Mouse (Mus musculus): ENCODE measurements around the gene Ccdc102a.
"Not testable (repeated sequence)": the region's sequence is repeated elsewhere in the genome, so short reads cannot be mapped to it uniquely, and the experiment has no call there.

Gene Ccdc102a

DNA sequence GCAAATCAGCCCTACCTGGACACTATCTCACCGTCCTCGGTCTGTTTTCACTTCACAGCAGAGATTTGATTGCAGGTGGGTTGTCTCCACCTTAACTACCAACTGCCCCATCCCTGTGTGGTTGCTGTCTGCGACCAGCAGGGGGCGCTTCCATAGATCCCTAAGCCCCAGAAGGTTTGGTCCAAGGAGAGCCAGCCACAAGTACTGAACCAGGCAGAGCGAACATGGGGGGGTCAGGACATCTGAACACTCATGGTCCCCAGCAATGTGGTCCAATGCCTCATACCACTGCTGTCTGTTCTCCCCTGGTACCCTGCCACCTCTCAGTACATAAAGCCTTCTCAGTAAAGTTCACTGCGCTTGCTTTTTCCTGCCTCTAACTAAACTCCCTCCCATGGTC is 43.5 kb downstream of the Ccdc102a start:
- DNase-seq (ENCODE audit: low spot score) = peak; percentile 50

DNA sequence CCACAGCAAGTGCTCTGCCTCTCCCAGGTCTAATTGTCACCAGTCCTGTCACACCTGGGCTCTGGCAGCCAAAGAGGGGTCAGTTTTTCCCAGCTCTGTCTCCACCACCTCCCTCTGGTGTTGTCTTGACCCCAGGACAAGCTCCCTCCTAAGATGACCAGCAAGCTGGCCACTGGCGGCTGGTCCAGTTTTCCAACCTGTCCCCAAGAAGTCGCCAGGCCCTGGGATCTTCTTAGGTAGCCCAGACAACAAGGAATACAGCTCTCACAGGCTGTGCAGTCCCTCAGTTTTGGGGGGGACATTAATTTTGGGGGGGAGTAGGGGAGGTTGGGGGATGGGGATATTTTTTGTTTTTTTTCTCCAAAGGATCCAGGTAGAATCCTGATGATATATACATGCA is 45.3 kb downstream of the Ccdc102a start:
- no peak for DNase-seq (ENCODE audit: low spot score)

- no peak for DNase-seq (ENCODE audit: low spot score)
Measured at GRCm38 (mm10) chr8:94872156-94872555, 45.7 kb downstream of the Ccdc102a start.

DNA sequence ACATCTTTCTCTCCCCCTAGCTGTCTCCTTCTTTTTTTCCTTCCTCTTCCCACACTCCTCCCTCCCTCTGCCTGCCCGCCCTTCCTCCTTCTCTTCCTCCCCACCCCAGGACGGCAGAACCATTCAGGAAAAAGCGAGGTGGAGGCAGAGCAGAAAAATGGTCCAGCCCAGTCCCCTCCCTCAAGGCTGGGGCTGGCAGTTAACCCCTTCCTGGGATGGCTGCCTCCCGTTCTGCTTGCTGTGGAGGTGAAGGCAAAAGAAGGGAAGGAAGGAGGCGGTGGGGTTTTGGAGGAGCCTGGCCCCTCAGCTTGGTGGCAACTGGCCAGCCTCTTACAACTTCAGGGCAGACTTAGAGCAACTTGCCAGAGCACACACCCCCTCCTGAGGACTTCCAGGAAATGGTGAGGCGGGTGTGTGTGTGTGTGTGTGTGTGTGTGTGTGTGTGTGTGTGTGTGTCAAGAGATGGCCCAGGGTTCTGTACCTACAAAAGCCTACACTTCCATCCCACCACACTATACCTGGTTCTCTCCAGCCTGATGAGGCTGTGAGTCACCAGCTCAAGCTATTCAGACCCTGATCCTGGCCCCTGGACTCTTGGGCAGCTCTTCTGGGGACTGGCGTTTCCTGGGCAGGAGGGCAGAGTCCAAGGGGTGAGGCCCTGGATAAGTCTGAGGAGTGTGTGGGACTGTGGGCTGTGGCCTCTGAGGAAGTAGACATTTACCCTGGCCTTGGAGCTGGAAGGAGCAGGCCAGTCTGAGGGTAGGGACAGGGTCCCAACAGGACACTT is 46.6 kb downstream of the Ccdc102a start:
- DNase-seq (ENCODE audit: low spot score) = peak; percentile 84

DNA sequence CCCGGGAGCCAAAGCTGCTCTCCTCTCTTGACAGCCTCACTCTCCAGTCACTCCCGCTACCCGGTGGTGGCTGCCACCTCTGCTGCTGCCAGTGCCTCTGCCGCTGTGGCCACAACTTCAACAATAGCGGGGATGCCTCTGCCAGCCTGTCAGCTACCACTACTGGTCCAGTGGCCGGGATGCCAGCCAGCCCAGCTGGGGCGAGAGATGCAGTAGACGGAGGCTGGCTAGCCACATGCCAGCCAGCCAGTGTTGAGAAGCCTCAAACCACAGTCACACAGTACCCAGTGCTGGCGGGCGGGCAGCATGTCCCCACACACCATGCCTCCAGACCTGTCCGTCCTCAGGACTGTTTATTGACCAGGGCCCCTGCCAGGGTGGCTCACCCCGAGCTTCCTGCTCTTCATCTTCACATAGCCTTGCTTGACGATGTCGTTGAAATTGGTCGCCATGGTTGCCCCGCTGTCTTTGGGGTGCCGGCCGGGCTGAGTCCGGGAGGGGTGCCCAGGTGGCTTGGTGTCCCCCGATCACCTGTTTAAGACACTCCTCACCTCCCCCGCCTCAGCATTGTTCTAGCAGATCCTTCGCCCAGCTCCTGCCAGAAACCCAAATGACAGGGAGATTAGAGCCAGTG is 47.3 kb downstream of the Ccdc102a start:
- no peak for DNase-seq (ENCODE audit: low spot score)

GRCm38 (mm10) chr8:94870003-94870402 is 47.9 kb downstream of the Ccdc102a start:
- DNase-seq (ENCODE audit: low spot score) = no peak

DNA sequence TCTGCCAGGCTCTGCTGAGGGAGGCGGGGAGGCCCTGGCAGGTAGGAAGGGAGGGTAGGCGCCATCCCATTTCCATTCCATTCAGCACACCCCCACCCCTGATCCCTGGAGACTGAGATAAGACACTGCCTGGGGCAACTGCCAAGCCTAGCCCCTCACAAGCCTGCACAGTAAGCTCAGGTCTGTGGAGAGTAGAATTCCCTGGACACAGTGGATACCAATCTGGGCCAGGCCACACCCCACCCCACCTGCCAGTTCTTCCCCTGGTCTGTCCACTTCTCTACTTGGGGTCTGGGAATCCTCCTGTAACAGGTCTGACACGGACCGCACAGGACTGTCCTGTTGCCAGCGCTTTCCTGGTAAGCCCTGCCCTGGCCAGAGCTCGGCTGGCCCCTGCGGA is 48.8 kb downstream of the Ccdc102a start:
- DNase-seq (ENCODE audit: low spot score) = no peak

DNA sequence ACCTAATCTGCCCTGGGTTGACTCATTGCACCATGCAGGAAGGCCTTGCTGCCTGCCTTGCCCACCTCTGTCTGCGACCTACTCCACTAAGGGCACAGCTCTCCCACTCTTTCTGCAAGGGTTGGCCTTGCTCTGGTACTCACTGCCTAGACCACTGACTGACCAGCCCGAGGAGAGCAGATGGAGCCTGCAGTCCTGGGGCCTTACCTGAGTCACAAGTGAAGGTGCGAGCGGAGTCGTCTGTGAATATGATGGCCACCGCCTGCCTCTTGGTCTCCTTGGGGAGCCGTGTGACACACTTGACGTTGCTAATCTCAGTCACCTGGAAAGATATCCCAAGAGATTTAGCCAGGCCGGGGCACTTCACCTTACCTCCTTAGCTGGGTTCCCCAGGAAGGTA is 51.0 kb downstream of the Ccdc102a start:
- no peak for DNase-seq (ENCODE audit: low spot score)

GRCm38 (mm10) chr8:94865292-94865691 is 52.6 kb downstream of the Ccdc102a start:
- no peak for DNase-seq (ENCODE audit: low spot score)

DNA sequence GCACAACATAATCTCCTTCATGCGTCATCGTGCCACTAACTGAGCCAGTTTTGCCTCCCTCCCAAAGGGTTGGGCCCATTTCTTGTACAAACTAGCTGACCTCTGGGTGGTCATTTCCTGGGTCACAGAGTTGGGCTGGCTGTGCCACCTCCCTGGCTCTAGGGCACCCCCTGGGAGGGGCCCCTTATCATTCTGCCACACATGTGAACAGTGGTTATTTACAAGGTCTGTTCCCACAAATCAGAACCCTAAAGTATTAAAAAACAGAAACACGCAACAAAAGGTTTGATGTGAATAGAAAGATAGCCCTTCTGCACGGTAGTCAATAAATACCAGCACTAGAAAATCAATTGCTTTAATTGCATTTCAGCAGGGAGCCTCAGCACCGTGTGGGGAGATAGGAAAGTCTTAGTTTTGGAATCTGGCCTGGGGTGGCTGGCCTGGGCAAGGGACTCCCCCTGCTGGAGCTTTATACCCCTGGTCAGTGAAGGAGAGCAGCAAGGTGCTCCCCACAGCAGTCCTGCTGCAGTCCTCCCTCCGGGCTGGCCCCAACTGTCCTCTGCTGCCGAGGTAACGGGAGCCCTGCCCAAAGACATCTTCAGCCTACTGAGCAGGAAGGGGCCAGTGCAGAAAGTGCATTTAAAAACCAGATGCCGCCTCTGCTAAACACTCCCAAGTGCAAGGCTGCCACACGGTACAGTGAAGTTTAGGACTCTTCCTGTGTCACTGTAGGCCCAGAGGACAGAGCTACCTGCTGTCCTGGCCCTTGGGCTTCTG is 53.8 kb downstream of the Ccdc102a start:
- DNase-seq (ENCODE audit: low spot score) = no peak

DNA sequence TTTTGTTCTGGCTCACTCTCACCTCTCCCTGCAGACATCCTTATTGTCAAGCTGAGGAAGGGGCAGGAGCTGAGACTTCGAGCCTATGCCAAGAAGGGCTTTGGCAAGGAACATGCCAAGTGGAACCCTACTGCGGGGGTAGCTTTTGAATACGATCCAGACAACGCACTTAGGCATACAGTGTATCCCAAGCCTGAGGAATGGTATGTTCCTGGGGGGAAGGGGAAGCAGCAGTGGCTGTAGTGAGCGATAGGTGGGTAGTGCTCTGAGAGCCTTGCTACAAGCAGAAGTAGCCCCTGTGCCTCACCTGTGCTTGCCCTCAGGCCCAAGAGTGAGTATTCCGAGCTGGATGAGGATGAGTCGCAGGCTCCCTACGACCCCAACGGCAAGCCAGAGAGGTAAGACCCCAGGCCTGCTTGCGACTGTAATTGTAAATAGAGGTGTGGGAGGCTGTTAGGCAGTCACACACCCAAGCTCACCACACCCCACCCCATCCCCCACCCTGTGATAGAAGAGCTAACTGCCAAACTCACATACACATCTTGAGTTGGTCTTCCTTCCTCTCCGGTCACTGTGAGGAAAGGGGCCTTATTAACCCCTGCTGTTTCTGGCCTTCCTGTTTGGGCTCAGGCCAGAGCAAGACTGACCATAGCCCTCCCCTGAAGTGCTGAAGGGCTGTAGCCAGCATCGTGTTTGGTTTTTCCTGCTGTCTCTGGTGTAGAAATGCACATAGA is 55.2 kb downstream of the Ccdc102a start:
- no peak for DNase-seq (ENCODE audit: low spot score)

GRCm38 (mm10) chr8:94861352-94861910 is 56.5 kb downstream of the Ccdc102a start:
- DNase-seq (ENCODE audit: low spot score) = peak; percentile 50

DNA sequence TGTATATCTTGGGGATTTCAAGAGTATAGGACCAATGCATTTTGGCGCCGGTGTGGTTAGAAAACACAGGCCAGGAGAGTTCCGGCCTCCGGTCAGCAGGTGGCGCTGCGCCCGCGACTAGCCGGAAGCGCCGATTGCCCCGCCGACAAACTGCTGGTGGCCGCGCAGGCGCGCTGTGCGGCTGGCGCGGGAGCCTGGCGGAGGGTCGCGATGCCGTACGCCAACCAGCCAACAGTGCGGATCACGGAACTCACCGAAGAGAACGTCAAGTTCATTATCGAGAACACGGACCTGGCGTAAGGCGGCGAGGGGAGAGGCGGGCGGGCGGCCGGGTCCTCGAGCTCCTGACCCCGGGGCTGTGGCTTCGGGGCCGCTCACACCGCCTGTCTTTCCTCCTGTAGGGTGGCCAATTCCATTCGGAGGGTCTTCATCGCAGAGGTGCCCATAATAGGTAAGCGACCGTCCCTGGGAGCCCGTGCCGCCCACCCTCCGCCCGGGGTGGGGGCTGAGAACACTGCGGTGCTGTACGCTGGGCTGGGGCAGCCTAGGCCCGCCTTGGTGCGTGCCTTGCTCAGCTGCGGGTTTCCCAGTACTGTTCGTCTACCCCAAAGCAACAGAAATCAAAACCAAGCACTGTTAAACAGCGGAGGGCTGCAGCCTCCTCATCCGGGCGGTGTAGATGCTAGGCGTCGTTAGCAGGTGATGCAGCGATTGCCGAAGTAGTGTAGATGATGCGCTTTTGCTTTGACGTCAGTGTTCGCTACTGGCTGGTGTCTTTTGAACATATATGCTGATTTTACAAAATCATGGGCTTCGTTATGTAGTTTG is 60.3 kb downstream of the Ccdc102a start, which contains the start of gene Polr2c:
TSS of gene Polr2c (plus strand) at position 105 of the 828 bp plus-strand sequence.
- peak; percentile 84 for DNase-seq (ENCODE audit: low spot score)

DNA sequence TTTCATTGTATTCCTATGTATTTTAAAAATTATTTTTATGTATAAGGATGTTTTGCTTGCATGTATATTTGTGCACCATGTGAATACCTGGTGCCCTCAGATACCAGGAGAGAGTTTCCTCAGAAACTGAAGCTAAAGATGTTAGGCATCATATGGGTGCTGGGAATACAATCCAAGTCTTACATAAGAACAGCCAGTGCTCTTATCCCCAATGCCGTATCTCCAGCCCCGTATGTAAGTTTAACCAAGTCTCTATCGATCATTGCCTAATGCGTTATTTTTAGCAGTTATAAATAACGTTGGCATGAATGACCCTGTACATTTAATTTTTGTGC is 60.9 kb downstream of the Ccdc102a start:
- DNase-seq (ENCODE audit: low spot score) = no peak

GRCm38 (mm10) chr8:94854761-94855160 is 63.1 kb downstream of the Ccdc102a start:
- DNase-seq (ENCODE audit: low spot score) = not testable (repeated sequence)

Measured in yolk sac, embryonic 10.5 days (tissue).